In the genomic region with DNA sequence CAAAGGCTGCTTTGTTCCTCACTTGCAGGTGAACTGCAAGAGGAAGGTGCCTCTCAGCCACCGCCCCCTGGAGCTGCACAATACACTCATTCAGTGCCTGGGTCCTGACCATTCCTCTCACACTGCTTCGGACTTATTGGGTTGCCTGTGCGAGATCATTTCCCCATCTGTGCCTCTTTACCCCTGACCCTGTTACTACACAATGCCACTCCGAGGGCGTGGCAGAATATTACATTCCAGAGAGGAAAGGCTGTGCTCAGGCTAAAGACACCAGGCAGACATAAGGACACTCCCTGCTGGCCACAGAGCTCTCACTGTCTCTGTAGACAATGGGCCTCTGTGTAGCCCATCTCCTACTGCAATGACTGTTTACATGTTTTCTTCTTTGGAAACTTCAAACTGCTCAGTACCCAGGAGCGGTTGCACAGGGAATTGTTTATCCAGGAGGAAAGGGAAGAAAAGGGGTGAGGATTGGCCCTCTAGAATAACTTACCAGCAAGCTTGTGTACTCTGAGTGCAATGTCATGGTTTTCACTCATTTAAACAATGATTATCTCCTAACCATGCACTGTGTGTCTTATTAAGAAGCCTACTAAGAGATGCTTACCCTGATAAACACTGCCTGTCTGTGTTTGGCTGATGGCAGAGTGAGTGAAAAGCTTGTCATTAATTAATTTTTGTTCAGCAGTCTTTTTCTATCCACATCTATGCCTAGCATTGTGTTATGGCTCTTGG, we compare ENCODE assay signal across 9 mouse cellular contexts.
DNase-seq lines count a peak whose midpoint lies in the region; ATAC-seq and TF ChIP-seq lines count a peak whose summit lies in the region.
"Had no signal": no experiment of that assay in that cellular context is flagged by ENCODE, and none has a peak within 500 bp of the region (broad histone marks: within the 10 kb centered on the region; RNA-seq: fewer than 3 reads in every experiment).

No protein-coding gene starts in this region.

- 58% methylated on average over 6 of the region's 6 CpGs for WGBS in midbrain, embryonic 11.5 days
- WGBS in midbrain, embryonic 10.5 days: 53% methylated on average over 6 of the region's 6 CpGs
- 28% methylated on average over 6 of the region's 6 CpGs for WGBS in embryonic facial prominence, embryonic 14.5 days
- WGBS in limb, embryonic 12.5 days: 28% methylated on average over 6 of the region's 6 CpGs
- 56% methylated on average over 6 of the region's 6 CpGs for WGBS in stomach, postnatal 0 days

- H3K9me3 ChIP-seq in midbrain, embryonic 11.5 days (ENCODE audit: control insufficient read depth, low read length): no peaks in the 10 kb centered on the region
- H3K9me3 ChIP-seq in midbrain, embryonic 10.5 days (replicated peaks): no peaks in the 10 kb centered on the region
- H3K9me3 ChIP-seq in embryonic facial prominence, embryonic 14.5 days (ENCODE audit: control insufficient read depth, low read length): no peaks in the 10 kb centered on the region
- H3K9me3 ChIP-seq in limb, embryonic 12.5 days: no peaks in the 10 kb centered on the region
- H3K9me3 ChIP-seq in stomach, postnatal 0 days (ENCODE audit: control insufficient read depth, low read length): no peaks in the 10 kb centered on the region

- no peak overlapping the region for H3K4me3 ChIP-seq in midbrain, embryonic 11.5 days (ENCODE audit: low read depth, low read length)
- H3K4me3 ChIP-seq in midbrain, embryonic 10.5 days: no peak overlapping the region
- H3K4me3 ChIP-seq in embryonic facial prominence, embryonic 14.5 days (ENCODE audit: low read depth, low read length): no peak overlapping the region
- H3K4me3 ChIP-seq in limb, embryonic 12.5 days (replicated peaks): no peak overlapping the region
- no peak overlapping the region for H3K4me3 ChIP-seq in stomach, postnatal 0 days (ENCODE audit: low read depth, low read length)
- H3K4me3 ChIP-seq: erythroblast, embryonic 14.5 days had no signal

- intact Hi-C loops in heart, postnatal 10 days (cut with DNase I): no loop called here

- no peaks in the 10 kb centered on the region for H3K36me3 ChIP-seq in midbrain, embryonic 11.5 days (ENCODE audit: control insufficient read depth, insufficient read depth, low read length)
- no peaks in the 10 kb centered on the region for H3K36me3 ChIP-seq in midbrain, embryonic 10.5 days
- H3K36me3 ChIP-seq in embryonic facial prominence, embryonic 14.5 days (ENCODE audit: control insufficient read depth, insufficient read depth, low read length): no peaks in the 10 kb centered on the region
- no peaks in the 10 kb centered on the region for H3K36me3 ChIP-seq in limb, embryonic 12.5 days
- H3K36me3 ChIP-seq in stomach, postnatal 0 days (ENCODE audit: control insufficient read depth, insufficient read depth, low read length): no peaks in the 10 kb centered on the region

- TF ChIP-seq CTCF in stomach, postnatal 0 days (IDR thresholded peaks at IDR 0.05; ENCODE audit: low read depth): no peak

- ATAC-seq in midbrain, embryonic 11.5 days (ENCODE audit: low FRiP score): peak; percentile 81
- ATAC-seq in embryonic facial prominence, embryonic 14.5 days (ENCODE audit: low read depth): peak; percentile 60
- peak; percentile 90 for ATAC-seq in limb, embryonic 12.5 days (ENCODE audit: insufficient number of reproducible peaks, insufficient read depth, low FRiP score, low TSS enrichment, low read depth)
- ATAC-seq in stomach, postnatal 0 days (ENCODE audit: low FRiP score, low TSS enrichment): peak; percentile 94

- H3K27me3 ChIP-seq in midbrain, embryonic 11.5 days (ENCODE audit: control insufficient read depth, insufficient read depth, low read length): no peaks in the 10 kb centered on the region
- no peaks in the 10 kb centered on the region for H3K27me3 ChIP-seq in midbrain, embryonic 10.5 days (ENCODE audit: low read depth, poor library complexity, severe bottlenecking)
- H3K27me3 ChIP-seq in embryonic facial prominence, embryonic 14.5 days (replicated peaks; ENCODE audit: control insufficient read depth, insufficient read depth, low read length): no peaks in the 10 kb centered on the region
- no peaks in the 10 kb centered on the region for H3K27me3 ChIP-seq in limb, embryonic 12.5 days
- H3K27me3 ChIP-seq in stomach, postnatal 0 days (ENCODE audit: control insufficient read depth, insufficient read depth, low read length): no peaks in the 10 kb centered on the region

- H3K9ac ChIP-seq in midbrain, embryonic 11.5 days (ENCODE audit: low read length): no peak overlapping the region
- no peak overlapping the region for H3K9ac ChIP-seq in embryonic facial prominence, embryonic 14.5 days (ENCODE audit: low read depth, low read length)
- H3K9ac ChIP-seq in limb, embryonic 12.5 days (replicated peaks): no peak overlapping the region
- H3K9ac ChIP-seq in stomach, postnatal 0 days (ENCODE audit: low read length): no peak overlapping the region

- 0 out of 2 replicates have a peak, but pooled peaks cover 2% of the 10 kb centered on the region for H3K4me1 ChIP-seq in midbrain, embryonic 11.5 days (ENCODE audit: control insufficient read depth, insufficient read depth, low read length)
- H3K4me1 ChIP-seq in midbrain, embryonic 10.5 days: peaks cover 7% of the 10 kb centered on the region; the same call in 1 of the 2 replicates
- H3K4me1 ChIP-seq in embryonic facial prominence, embryonic 14.5 days (ENCODE audit: control insufficient read depth, insufficient read depth, low read length): no peaks in the 10 kb centered on the region
- peaks cover 15% of the 10 kb centered on the region for H3K4me1 ChIP-seq in limb, embryonic 12.5 days (replicated peaks)
- H3K4me1 ChIP-seq in stomach, postnatal 0 days (replicated peaks; ENCODE audit: control insufficient read depth, insufficient read depth): no peaks in the 10 kb centered on the region

- no peak overlapping the region for H3K4me2 ChIP-seq in midbrain, embryonic 11.5 days
- no peak overlapping the region for H3K4me2 ChIP-seq in embryonic facial prominence, embryonic 14.5 days (ENCODE audit: low read depth, low read length)
- no peak overlapping the region for H3K4me2 ChIP-seq in limb, embryonic 12.5 days
- H3K4me2 ChIP-seq in stomach, postnatal 0 days (replicated peaks; ENCODE audit: low read depth): no peak overlapping the region

- TF ChIP-seq EP300 in stomach, postnatal 0 days (optimal IDR thresholded peaks at IDR 0.05): no peak

- DNase-seq in midbrain, embryonic 11.5 days (ENCODE audit: low spot score, missing footprints): peak; percentile 83
- DNase-seq in midbrain, embryonic 10.5 days (ENCODE audit: low spot score): no peak
- peak; percentile 60 for DNase-seq in embryonic facial prominence, embryonic 14.5 days (ENCODE audit: low spot score)
- DNase-seq in stomach, postnatal 0 days (ENCODE audit: low spot score): peak; percentile 37
- no peak for DNase-seq in cerebellum, adult 11 months
- DNase-seq in heart, postnatal 10 days: no peak
- DNase-seq: thymus, adult 18-20 months had no signal

- H3K27ac ChIP-seq in midbrain, embryonic 11.5 days (ENCODE audit: low read depth, low read length): no peak overlapping the region
- H3K27ac ChIP-seq in midbrain, embryonic 10.5 days (replicated peaks): no peak overlapping the region
- H3K27ac ChIP-seq in embryonic facial prominence, embryonic 14.5 days (replicated peaks; ENCODE audit: low read depth, low read length): no peak overlapping the region
- peak overlapping the region; percentile 75 for H3K27ac ChIP-seq in limb, embryonic 12.5 days
- no peak overlapping the region for H3K27ac ChIP-seq in stomach, postnatal 0 days (replicated peaks)

Comparison
In these comparisons a context has a peak if more than half of its experiments do, and no peak if none do; other contexts are left out.
1. DNase-seq: peak in midbrain, embryonic 11.5 days (single experiment), embryonic facial prominence, embryonic 14.5 days (single experiment) and stomach, postnatal 0 days (single experiment); none in midbrain, embryonic 10.5 days (single experiment), cerebellum, adult 11 months (single experiment) and heart, postnatal 10 days (0 of 2).
2. Peak in every context shown above with its lines, with median percentiles within 50 percentile points of each other: ATAC-seq.